Mouse (Mus musculus) G1E (cell line): ENCODE measurements at regions not wholly inside any gene's neighbourhood (a gene's known extent, or its start where the extent isn't known, plus 50 kb on each side); places are given as distances from the start of the nearest gene placed in this dataset.

Source experiments
- CTCF ChIP-seq: IDR thresholded peaks from 2 replicates; pipeline ENCODE4 v1.5.1; 2012; ENCODE audit warnings: low read depth, low read length, inconsistent platforms, mixed read lengths
- GATA1 ChIP-seq: IDR thresholded peaks from 2 replicates; pipeline ENCODE4 v1.6.1; 2012; ENCODE audit warnings: borderline replicate concordance, low read length, inconsistent platforms, mixed read lengths
- GATA2 ChIP-seq: IDR thresholded peaks from 2 replicates; pipeline ENCODE4 v1.6.1; 2012; ENCODE audit warnings: low read depth, low read length, inconsistent platforms, borderline replicate concordance
- POLR2AphosphoS5 ChIP-seq: IDR thresholded peaks from 2 replicates; pipeline ENCODE4 v1.6.1; 2012; ENCODE audit warnings: low read depth, low read length, inconsistent platforms; ENCODE audit not compliant: insufficient replicate concordance
- TAL1 ChIP-seq: conservative IDR thresholded peaks from 2 replicates; pipeline ENCODE4 v1.6.1; 2012; ENCODE audit warnings: low read depth, low read length, inconsistent platforms, mixed read lengths

- no peak for TF ChIP-seq GATA1
- no peak for TF ChIP-seq CTCF
- no peak for TF ChIP-seq POLR2AphosphoS5
- no peak for TF ChIP-seq TAL1
- no peak for TF ChIP-seq GATA2
Measured at GRCm38 (mm10) chr2:70885674-70886073, 60.1 kb upstream of the Tlk1 start.
